Mouse (Mus musculus) erythroblast, embryonic 14.5 days (primary cell): ENCODE measurements around the gene D630045J12Rik.

Experiments used
- GATA1 ChIP-seq: IDR thresholded peaks from 2 replicates; pipeline ENCODE4 v1.6.1; 2012; ENCODE audit warnings: low read length, inconsistent platforms, mixed read lengths
- TAL1 ChIP-seq: IDR thresholded peaks from 3 replicates; pipeline ENCODE4 v1.6.1; 2012; ENCODE audit warnings: low read length, inconsistent platforms, mixed read lengths

DNA sequence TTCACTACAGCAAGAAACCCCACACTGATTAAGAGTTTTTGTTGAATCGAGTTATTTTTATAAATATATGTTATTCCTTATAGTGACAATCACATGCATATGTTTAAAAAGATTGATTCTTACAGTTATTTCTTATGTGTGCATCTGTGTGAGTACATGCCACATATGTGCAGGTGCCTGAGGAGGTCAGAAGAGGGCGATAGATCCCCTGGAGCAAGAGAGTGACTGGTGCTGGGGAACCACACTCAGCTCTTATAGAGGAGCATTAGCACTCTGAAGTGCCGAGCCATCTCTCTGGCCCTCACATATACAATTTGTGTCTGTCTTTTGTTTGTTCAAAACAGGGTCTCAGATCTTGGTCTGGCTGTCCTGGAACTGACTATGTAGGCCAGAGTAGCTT, 180.2 kb downstream of the D630045J12Rik start:
- TF ChIP-seq TAL1 (no peak), GATA1 (no peak)
